Mouse (Mus musculus) embryo, embryonic 10.5 days (tissue): Measurements from ENCODE around the gene Bcl6b.

Experiments used
- DNase-seq: peaks from one replicate; pipeline ENCODE4 v3.0.0-alpha.2; 2015; ENCODE audit warnings: low spot score

Gene Bcl6b

DNA sequence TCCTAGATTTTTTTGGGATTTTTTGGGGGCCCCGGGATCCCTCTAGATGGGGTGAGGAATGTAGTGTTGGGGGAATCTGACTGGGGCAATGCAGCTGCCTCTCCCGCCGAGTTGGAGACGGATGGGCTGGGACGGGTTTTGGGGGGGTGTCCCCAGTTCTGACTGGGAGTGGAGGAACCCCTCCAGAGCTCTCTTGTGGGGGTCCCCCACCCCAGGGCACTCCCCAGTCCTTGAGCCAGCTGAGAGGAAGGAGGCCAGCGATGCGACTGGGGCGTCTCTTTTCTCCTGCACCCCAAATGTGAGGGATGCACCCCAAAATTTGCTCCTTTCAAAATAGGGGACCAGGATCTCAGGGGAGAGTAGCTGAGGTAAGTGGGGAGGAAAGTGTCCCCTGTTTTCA is 3.4 kb upstream of the Bcl6b start:
- no peak for DNase-seq

DNA sequence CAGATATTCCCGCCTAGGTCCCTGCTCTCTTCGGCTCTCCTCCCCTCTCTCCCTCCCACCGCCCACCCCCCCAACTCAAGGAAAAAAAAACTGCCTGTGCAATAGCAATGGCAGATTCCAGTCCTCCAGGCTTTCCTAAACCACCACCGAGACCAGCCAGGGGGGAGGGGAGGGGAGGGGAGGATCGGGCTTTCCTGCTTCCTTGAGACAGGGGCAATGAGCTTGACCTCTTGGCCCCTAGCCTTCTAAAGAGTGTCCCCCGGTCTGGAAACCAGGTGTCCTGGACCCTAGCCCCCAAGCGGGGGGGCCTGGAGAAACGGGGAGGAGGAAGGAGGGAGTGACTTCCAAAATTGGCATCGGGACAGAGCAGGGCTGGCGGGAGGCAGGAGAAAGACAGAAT is 2.9 kb upstream of the Bcl6b start:
- peak; percentile 86 for DNase-seq

DNA sequence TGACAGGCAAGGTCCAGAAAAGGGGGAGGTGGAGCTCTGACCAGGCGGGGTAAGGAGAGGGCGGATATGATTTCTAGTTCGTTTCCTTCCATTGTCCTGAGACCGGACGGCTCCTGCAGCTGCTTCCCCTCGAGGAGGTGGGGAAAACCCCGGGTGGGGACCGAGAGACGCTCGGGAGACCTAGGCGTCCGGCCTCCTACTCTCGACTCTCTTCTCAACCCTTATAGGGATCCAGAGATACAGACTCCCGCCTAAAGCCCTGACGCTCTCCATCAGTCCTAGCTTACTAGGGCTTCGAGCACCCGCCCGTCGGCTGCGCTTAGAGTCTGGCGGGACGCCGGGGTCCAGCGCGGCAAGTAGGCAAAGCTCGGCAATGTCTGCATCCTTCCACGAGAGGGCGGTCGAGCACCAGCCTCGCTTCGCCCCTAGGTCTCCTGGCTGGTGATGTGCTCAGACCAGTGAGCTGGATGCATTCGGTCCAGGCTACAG is 685 bp upstream of the Bcl6b start:
- peak; percentile 95 for DNase-seq

DNA sequence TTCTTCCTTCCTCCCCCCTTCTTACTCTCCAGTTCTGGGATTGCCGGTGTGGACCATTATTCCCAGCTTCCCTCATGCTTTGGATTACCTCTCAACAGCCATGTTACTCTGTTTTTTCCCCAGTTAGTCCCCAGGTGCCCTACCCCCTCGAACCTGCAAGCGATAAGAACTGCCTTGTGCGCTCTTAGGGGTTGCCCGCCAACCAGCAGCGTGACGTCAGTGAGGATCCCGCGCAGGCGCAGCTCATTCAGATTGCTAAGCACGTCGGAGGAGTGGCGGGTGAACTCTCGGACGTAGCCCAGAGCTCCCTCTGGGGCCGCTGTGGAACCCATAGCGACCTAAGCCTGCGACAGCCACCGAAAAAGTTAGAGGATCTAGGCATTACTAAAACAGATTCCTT is 770 bp downstream of the Bcl6b start:
- peak; percentile 84 for DNase-seq

DNA sequence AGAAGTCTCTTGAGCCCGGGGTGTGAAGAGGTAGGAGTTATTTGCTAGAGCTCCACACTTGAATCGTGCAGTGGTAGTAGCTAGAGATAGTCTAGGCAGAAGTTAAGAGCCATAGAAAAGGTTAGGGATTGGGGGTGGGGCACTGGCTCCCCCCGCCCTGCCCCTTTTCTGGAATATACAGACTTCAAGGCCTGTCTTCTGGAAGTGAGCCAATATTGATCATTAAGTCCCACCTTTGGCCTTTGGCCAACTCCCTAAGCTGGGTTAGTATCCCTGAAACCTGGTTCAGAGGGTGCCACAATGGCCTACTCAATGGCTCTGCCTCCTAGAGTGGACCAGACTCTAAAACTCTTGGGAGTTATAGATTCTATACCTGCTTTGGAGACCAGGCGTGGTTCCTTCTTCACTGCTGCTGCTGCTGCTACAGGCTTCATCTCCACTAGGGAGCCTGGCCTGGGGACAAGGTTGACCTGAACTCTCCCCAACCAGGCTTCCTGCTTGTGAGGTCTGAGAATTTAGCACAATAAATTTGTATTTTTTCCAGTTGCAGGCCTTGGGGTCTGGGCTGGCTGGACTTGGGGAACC is 1.8 kb downstream of the Bcl6b start:
- no peak for DNase-seq

DNA sequence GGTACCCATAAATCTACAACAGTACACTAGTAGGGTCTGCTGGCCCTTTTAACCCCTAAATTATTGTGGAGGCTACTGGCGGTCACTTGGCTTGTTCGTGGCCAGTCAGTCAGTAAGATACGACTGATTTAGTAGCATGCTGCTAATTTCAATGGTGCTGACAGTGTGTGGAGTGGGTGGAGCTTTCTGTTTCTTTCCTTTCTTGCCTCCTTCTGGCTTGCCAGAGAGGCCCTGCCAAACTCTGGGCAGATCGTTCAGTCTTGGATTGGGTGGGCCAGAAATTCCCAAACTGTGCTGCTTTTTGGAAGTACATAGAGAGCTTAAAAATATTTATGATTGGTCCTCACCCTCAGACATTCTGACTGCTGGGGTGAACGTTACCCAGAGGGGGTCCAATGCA is 2.5 kb downstream of the Bcl6b start:
- DNase-seq: no peak

DNA sequence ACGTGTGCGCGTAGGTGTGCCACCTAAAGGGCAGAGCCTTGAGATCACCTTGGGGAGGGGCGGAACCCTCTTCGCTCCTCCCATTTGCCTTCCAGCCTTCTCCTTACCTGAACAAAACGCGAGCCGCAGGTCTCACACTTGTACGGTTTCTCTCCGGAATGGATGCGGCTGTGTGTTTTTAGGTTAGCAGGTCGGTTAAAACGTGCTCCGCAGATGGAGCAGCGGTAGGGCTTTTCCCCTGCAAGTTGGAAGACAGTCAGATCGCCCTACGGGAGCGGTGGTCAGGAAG is 3.1 kb downstream of the Bcl6b start:
- no peak for DNase-seq

DNA sequence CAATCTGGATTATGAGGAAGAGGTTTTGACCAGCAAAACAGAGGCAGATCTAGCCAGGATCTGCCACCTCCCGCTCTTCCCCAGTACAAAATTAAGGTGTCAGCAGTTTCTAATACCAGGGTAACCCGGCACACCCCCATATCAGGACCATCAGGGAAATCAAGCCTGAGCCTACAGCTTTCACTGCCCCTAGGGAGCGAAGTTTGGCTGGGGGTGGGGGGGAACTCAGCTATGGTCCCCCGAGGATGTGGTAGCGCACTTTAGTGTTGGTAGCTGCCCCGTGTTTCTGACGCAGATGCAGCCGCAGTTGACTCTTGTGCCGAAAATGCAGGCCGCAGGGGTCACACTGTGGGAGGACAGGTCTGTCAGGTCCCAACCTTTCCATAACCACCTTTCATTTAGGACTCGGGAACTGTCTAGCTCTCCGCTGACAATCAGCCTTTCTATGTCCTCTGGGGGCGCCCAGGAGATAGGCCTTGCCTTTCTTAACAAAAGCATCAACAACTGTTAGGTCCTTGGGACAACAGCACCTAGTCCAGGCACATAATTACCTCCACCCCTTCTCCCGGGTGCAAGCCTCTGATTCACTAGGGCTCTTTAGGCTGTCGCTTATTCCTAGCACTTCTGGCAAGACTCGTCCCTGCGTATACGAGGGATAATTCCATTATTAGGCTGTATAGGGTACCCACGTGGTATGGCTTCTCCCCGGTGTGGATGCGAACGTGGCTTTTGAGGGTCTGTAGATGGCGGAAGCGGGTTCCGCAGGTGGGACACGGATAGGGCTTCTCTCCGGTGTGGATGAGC is 3.6 kb downstream of the Bcl6b start:
- DNase-seq: peak; percentile 51

DNA sequence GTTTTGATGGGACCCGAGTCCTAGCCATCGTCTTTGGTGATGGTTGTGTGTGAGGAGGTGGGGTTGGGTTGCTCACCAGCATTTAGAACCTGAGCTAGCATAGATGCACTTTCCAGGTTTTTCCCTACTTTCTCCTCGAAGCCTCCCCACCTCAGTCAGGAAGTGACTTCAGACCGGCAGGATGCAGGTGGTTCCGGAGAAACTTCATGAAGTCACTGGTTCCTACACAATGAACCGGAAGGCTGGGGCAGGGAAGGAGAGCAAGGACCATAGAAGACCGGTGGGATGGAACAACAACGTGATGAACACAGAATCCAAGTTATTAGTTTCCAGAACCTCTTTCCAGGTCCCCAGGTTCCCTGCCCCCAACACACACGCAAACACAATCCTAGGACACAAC is 5.9 kb downstream of the Bcl6b start:
- no peak for DNase-seq

DNA sequence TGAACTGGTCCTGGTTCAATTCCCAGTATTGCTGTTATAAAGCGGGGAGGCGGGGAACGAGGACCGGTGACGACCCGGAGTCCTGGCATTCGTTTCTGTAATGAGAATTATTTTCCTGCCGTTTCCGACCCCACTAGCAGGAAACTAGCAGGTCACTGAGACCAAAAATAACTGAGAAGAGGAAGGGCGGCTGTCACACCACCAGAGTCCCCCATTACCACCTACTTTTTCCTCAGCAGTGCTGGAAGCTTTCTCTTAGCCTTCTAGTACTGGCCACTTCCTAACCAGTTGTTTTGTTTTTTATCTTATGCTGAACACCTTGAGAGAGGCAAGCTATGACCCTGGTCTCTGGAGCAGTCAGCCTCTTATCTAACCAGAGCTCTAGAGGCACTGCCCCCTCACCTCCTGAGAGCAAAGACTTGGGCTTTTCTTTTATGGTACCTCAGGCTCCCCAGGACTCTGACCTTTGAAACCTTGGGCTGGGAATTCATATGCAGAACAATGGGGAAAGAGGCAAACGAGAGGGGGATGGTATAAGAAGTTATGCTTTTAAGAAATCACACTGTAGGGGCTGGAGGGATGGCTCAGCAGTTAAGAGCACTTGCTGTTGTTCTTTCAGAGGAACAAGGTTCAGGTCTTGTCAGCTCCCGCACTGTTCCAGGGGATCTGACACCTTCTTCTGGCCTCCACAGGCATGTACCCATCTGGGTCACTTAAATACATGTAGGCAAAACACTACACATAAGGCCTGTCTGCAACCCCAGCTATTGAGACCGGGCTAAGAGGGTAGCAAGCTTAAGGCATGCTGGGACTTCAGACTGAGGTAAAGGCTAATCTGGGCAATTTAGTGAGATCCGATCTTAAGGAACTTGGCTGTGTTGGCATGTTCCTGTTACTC is 7.7 kb downstream of the Bcl6b start:
- peak; percentile 23 for DNase-seq

DNA sequence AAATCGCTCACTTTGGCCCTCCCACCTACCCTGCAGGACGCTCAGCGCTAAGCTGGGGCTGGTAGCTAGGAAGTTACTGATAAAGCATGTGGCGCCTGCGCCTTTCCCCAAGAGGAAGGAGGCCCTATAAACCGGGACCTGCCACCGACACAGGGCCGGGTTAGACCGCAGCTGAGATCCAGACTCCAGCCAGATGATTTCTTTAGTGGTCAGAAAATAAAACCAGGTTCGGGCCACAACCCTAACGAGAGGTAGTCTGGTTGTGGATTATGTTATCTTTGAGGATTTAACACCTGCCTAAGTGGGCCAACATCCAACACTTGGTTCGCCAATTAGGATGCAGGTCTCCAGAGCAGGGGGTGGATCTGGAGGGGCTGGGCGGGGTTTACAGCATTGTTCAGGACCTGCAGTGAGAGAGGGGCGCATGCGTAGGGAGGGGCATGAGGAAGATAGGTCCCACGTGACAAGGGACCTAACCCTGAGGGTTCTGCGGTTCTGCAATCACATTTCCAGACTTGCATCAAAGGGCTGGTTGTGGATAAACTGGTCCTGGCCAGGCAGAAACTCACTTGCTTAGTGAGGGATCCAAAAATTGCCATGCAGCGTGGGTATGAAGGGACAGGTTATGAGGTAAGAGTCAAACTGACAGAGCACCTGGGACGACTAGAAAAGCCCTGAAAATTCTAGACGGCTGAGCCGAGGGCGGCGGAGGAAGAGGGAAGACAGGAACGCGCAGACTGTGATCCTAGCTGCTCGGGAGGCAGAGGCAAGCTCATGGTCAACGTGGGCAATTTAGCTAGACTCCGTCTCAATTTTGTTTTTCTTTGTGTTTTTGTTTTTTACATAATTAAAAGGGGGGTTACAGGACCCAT is 8.6 kb downstream of the Bcl6b start, which contains the start of gene Slc16a13:
Gene Slc16a13 (minus strand): TSS at position 334 of the 872 bp plus-strand sequence.
- DNase-seq: peak; percentile 98

DNA sequence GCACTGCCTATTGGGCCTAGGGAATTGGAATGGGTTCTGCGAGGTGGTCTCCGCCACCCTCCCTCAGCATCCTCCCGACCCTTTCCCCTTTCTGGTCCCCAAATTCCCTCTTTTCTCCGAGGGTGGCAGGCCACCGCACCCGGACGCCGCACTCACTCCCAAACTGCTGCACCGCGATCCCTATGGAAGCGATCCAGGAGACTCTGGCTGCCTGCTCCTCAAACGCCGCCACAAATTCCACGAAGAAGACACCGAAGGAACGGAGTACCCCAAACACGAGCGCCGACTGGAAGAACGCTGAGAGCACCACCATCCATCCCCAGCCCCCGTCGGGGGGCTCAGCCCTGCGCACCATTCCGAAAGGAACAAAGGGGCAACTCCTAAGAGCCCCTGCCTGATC is 9.3 kb downstream of the Bcl6b start:
- no peak for DNase-seq

DNA sequence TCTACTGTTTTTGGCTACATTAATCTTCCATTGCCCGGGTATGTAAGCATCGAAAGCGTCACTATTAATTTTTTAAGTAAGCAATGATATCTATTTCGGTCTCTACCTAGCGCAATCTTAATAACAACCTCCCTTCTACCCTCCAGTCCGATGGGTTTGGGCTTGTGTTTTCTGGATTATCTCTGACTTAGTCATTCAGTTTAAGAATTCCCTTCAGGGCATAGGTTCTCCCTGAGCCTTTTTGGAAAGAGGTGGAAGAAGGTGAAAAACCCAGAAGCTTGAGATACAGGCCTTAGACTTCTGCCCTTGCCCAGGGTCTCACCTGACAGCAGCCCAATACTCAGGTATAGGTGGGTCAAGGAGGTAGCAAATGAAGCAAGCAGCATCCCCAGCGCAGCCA is 9.7 kb downstream of the Bcl6b start:
- DNase-seq: no peak

DNA sequence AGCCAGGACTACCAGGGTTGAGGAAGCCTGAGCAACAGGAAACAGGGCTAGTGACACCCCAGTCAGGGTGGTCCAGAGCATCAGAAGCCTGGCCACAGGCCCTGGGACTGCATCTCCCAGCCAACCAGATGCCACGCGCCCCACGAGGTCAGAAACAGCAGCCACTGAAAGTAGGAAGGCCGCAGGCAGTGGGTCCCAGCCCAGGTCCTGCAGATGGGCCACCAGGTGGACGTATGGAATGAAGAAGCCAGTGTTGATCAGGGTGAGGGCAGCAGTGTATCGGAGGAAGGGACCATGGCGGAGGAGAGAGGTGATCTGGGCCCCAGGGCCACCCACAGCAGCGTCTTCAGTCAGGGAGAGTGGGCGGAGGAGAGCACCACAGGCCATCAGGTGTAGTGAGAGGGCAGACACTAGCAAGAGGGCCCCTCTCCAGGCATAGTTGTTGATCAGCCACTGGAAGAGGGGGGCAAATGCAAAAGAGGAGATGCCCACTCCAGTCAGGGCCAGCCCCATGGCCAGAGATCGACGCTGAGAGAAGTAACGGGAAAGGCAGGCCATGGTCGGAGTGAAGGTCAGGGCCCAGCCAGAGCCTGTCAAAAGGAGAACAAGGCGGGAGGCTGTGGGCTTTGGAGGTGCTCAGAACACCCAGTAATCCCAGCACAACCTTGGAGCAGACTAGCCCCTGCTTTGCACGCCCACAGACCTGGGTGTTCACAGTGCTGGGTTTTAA is 10.7 kb downstream of the Bcl6b start:
- no peak for DNase-seq

DNA sequence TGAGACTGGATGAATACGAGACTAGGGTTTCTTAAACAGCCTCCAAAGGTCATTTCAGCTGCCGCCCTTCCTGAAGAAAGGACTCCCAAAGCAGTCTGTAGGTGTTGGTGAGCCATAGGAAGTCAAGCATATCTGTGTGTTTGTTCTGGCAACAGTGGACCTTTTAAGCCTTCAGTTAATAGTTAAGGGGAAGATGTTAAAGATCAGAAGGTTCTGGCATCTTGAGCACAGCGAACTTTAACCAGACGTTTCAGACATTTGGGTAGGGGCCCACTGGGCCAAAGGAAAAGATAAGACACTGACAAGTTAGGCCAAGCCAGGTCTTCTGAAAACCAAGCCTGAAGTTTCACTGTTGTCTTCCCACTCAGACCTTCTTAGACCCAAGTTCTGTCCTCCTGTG is 11.6 kb downstream of the Bcl6b start:
- no peak for DNase-seq

DNA sequence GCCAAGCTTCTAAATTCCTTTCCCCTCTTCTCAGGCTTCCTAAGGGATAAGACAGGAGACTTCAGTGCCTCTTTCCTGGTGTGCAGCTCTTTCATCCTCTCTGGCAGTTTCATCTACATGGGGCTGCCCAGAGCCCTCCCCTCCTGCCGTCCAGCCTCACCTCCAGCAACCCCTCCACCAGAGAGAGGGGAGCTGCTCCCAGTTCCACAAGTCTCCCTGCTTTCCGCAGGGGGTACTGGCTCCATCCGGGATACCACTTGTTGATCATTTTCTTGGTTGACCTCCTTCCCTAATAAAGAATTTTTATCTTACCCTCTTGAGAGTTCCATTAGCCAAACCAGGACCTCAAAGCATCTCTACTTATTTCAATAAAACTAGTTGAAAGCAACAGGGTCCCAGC is 13.5 kb downstream of the Bcl6b start:
- DNase-seq: no peak

DNA sequence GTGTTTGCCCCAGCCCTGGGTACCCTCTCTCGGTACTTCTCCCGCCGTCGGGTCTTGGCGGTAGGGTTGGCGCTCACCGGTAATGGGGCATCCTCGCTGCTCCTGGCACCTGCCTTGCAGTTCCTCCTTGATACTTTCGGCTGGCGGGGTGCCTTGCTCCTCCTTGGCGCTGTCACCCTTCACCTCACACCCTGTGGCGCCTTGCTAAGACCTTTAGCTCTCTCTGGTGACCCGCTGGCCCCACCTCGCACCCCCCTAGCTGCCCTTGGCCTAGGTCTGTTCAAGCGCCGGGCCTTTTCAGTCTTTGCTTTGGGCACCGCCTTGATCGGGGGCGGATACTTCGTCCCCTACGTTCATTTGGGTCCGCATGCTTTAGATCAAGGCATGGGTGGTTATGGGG is 14.3 kb downstream of the Bcl6b start:
- DNase-seq: no peak

DNA sequence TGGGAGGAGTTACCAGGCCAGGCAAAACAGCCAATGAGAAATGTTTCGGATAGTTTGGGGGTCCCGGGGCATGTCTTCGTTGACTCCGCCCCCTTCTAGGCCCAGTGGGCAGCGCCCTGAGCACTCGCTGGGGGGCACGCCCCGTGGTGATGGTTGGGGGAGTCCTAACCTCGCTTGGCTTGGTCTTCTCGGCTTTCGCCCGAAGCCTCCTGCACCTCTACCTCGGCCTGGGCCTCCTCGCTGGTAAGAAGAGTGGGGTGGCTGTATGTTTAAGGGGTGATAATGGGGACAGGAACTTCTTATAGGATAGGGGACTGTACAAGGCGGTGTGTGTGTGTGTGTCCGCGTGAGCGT is 14.8 kb downstream of the Bcl6b start:
- DNase-seq: no peak

DNA sequence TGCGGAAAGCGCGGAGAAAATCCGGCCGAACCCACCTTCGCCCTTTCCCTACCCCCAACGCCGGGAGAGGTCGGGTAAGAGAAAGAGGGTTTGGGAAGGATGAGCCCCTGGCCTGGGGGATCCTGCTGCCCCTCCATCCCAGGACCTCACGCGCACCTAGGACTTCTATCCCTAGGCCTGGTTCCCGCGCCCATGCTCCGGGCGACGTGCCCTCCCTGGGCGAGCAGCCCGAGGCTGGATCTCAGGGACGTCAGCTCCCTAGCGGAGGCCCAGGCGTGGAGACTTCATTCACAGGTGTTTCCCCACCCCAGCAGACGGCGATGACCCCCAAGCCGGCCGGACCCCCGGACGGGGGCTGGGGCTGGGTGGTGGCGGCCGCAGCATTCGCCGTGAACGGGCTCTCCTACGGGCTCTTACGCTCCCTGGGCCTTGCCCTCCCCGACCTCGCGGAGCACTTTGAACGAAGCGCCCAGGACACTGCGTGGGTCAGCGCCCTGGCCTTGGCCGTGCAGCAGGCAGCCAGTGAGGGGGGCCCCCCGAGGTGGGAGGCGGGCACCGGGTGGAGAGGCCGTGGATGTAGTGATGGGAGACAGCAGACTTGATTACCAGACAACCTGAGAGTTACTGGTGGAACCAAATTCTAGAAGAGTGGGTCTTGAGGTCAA is 15.3 kb downstream of the Bcl6b start:
- DNase-seq: peak; percentile 34

DNA sequence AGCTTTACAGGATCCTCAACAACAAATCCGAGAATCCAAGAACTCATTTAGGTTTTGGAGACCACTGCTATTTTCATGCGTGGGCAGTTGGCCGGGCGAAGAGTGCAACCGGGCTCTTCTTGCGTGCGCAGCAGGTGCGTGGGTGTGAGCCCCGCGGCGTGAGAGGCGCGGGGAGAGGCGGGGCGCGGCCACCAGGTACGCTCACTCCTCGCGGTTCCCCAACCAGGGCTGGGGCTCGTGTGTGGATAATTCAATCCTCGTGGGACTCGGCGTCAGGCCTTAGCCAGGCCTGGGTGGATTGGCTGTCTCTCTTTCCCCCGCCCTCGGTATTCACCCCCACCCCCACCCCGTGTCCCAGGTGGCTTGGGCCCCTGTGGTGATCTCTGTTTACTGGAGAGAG is 15.9 kb downstream of the Bcl6b start:
- DNase-seq: no peak

DNA sequence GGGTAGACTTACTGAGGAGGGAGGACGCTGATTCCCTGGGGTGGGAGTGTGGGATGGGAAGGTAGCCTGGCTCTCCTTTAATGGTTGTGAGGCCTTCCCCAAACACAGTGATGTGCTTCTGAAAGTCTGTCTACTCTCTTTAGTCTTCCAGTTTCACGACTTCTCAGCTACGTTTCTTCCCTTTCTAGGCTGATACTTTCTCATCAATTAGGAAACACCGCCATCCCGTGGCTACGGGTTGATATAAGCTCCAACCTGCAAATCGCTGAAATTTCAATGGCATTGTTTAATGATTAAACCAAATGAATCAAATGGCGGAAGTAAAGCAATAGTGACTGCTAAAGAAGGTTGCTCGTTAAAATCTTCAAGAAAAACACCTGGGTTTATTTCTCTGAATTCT is 16.7 kb downstream of the Bcl6b start:
- DNase-seq: peak; percentile 80
